Mouse (Mus musculus) kidney, embryonic 14.5 days (tissue): ENCODE measurements at regions not wholly inside any gene's neighbourhood (a gene's known extent, or its start where the extent isn't known, plus 50 kb on each side); places are given as distances from the start of the nearest gene placed in this dataset.

ENCODE experiments used
- ATAC-seq: fragments of 200-750 bp; cut with Nextera tagmentation; 2 replicates; pipeline ENCODE4 v1.8.0; 2017; ENCODE audit warnings: moderate number of reproducible peaks, mild to moderate bottlenecking, moderate TSS enrichment, moderate library complexity; ENCODE audit not compliant: low FRiP score, low TSS enrichment
- H3K27ac ChIP-seq: fragments of 300-500 bp; sonication (generic); 2 replicates; pipeline ENCODE4 v1.5.1; 2014; ENCODE audit warnings: low read depth, mild to moderate bottlenecking, low read length, moderate library complexity, mixed read lengths
- H3K27me3 ChIP-seq: fragments of 300-500 bp; sonication (generic); 2 replicates; pipeline ENCODE4 v1.6.1; 2014; ENCODE audit warnings: mild to moderate bottlenecking, low read length; ENCODE audit not compliant: control insufficient read depth, insufficient read depth
- H3K36me3 ChIP-seq: fragments of 300-500 bp; sonication (generic); 2 replicates; pipeline ENCODE4 v1.6.1; 2014; ENCODE audit warnings: low read length, mixed read lengths; ENCODE audit not compliant: control insufficient read depth, insufficient read depth
- H3K4me1 ChIP-seq: fragments of 300-500 bp; sonication (generic); 2 replicates; pipeline ENCODE4 v1.6.1; 2014; ENCODE audit warnings: low read length, mixed read lengths; ENCODE audit not compliant: control insufficient read depth, insufficient read depth
- H3K4me2 ChIP-seq: fragments of 300-500 bp; sonication (generic); replicated peaks from 2 replicates; pipeline ENCODE4 v1.6.1; 2014; ENCODE audit warnings: low read depth, mild to moderate bottlenecking, low read length
- H3K4me3 ChIP-seq: fragments of 300-500 bp; sonication (generic); 2 replicates; pipeline ENCODE4 v1.5.1; 2014; ENCODE audit warnings: mild to moderate bottlenecking, low read length
- H3K9ac ChIP-seq: fragments of 300-500 bp; sonication (generic); 2 replicates; pipeline ENCODE4 v1.6.1; 2014; ENCODE audit warnings: low read depth, mild to moderate bottlenecking, low read length, moderate library complexity
- H3K9me3 ChIP-seq: fragments of 300-500 bp; sonication (generic); 2 replicates; pipeline ENCODE4 v1.6.1; 2016; ENCODE audit warnings: low read length; ENCODE audit not compliant: control insufficient read depth
- WGBS: fragments of 180-500 bp; shearing (Covaris S2); extraction: QIAGEN DNeasy Blood & Tissue Kit; methylation state at CpG from one replicate; pipeline ENCODE4 v1.1.7; 2014; 5-methylcytosine and 5-hydroxymethylcytosine counted together

GRCm38 (mm10) chrX:13224902-13225301, 55.9 kb upstream of the Ddx3x start:
- no peaks in the 10 kb centered on the region for H3K9me3 ChIP-seq
- H3K9ac ChIP-seq: no peak overlapping the region
- ATAC-seq: 0 out of 2 replicates have a peak, but pooled peaks have one; percentile 62
- H3K4me2 ChIP-seq: no peak overlapping the region
- H3K27ac ChIP-seq: no peak overlapping the region
- no peaks in the 10 kb centered on the region for H3K4me1 ChIP-seq
- WGBS: 11% methylated on average over 3 of the region's 3 CpGs
- no peaks in the 10 kb centered on the region for H3K27me3 ChIP-seq
- H3K4me3 ChIP-seq: no peak overlapping the region
- H3K36me3 ChIP-seq: no peaks in the 10 kb centered on the region

- Histone ChIP-seq H3K9ac (no peak overlapping the region), H3K36me3 (no peaks in the 10 kb centered on the region), H3K27me3 (no peaks in the 10 kb centered on the region), H3K27ac (no peak overlapping the region), H3K4me2 (no peak overlapping the region), H3K4me1 (no peaks in the 10 kb centered on the region), H3K9me3 (no peaks in the 10 kb centered on the region), H3K4me3 (no peak overlapping the region)
- WGBS: 70% methylated on average over 3 of the region's 3 CpGs
- no peak for ATAC-seq
Observed at GRCm38 (mm10) chrX:13226429-13226828, 54.3 kb upstream of the Ddx3x start.

- Histone ChIP-seq H3K27me3 (0 out of 2 replicates have a peak, but pooled peaks cover 3% of the 10 kb centered on the region), H3K4me2 (peak overlapping the region; percentile 30), H3K27ac (peak overlapping the region; percentile 21), H3K4me1 (no peaks in the 10 kb centered on the region), H3K36me3 (no peaks in the 10 kb centered on the region), H3K4me3 (peak overlapping the region; percentile 34; the same call in 1 of the 2 replicates), H3K9ac (peak overlapping the region; percentile 14; the same call in 1 of the 2 replicates), H3K9me3 (no peaks in the 10 kb centered on the region)
- 35% methylated on average over 8 of the region's 8 CpGs for WGBS
- ATAC-seq: peak; percentile 38
Observed at GRCm38 (mm10) chrX:13229891-13230614, 50.7 kb upstream of the Ddx3x start.

GRCm38 (mm10) chrX:13230615-13231179, 50.1 kb upstream of the Ddx3x start:
- WGBS: 14% methylated on average over 17 of the region's 17 CpGs
- peak; percentile 98 for ATAC-seq

More at GRCm38 (mm10) chrX:13230615-13231179, 50.1 kb upstream of the Ddx3x start:
- peak overlapping the region; percentile 71 for H3K27ac ChIP-seq
- H3K4me2 ChIP-seq: peak overlapping the region; percentile 30
- no peaks in the 10 kb centered on the region for H3K4me1 ChIP-seq
- H3K9me3 ChIP-seq: no peaks in the 10 kb centered on the region
- H3K36me3 ChIP-seq: no peaks in the 10 kb centered on the region
- H3K4me3 ChIP-seq: peak overlapping the region; percentile 34; the same call in 1 of the 2 replicates
- H3K27me3 ChIP-seq: 0 out of 2 replicates have a peak, but pooled peaks cover 3% of the 10 kb centered on the region
- peak overlapping the region; percentile 29; the same call in 1 of the 2 replicates for H3K9ac ChIP-seq
